8 mouse cellular contexts compared by ENCODE assay signal in the genomic region with DNA sequence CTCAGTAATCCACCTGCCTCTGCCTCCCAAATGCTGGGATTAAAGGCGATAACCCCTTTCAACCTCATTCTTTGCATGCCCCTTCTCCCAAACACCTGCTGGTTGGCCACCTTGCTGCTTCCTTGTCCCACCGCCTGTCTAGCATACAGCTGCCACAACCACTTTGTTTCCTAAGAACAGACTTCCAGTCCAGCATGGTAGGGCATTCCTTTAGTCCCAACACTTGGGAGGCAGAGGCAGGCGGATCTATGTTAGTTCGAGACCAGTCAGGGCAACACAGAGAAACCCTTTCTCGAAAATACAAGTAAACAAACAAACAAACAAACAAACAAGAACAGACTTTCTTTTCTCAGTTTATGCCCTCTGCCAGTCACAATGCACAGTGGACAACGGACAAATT. TPM values are rescaled to one million over a fixed set of nuclear protein-coding genes. Genes with fewer than 3 reads are reported as not detected.
DNase-seq lines count a peak whose midpoint lies in the region; ATAC-seq and TF ChIP-seq lines count a peak whose summit lies in the region.

No protein-coding gene starts in this region.

- H3K9ac ChIP-seq in embryonic facial prominence, embryonic 11.5 days (replicated peaks; ENCODE audit: low read length): peak overlapping the region; percentile 37; the same call in 1 of the 2 replicates
- peak overlapping the region; percentile 38 for H3K9ac ChIP-seq in hindbrain, embryonic 15.5 days
- no peak overlapping the region for H3K9ac ChIP-seq in midbrain, postnatal 0 days (replicated peaks; ENCODE audit: low read length, poor library complexity, severe bottlenecking)

- peak overlapping the region; percentile 95; the same call in 1 of the 2 replicates for H3K27ac ChIP-seq in layer of hippocampus, adult 2 months
- H3K27ac ChIP-seq in embryonic facial prominence, embryonic 11.5 days (replicated peaks; ENCODE audit: low read depth, low read length): no peak overlapping the region
- H3K27ac ChIP-seq in hindbrain, embryonic 15.5 days (replicated peaks): no peak overlapping the region
- H3K27ac ChIP-seq in midbrain, postnatal 0 days (ENCODE audit: low read depth, low read length): no peak overlapping the region

- TF ChIP-seq CTCF in layer of hippocampus, adult 2 months (conservative IDR thresholded peaks at IDR 0.05): no peak
- no peak for TF ChIP-seq CTCF in midbrain, postnatal 0 days (IDR thresholded peaks at IDR 0.05)

- ATAC-seq in embryonic facial prominence, embryonic 11.5 days (replicated peaks; ENCODE audit: insufficient number of reproducible peaks, low FRiP score, low TSS enrichment, low read depth): no peak; the same call in 1 of the 2 replicates
- ATAC-seq in hindbrain, embryonic 15.5 days (ENCODE audit: low FRiP score, low read depth): no peak
- no peak for ATAC-seq in midbrain, postnatal 0 days (ENCODE audit: low FRiP score)
- ATAC-seq in megakaryocyte-erythroid progenitor cell, adult 5-6 weeks (replicated peaks; ENCODE audit: low FRiP score, low TSS enrichment, poor library complexity, severe bottlenecking): no peak

- H3K27me3 ChIP-seq in embryonic facial prominence, embryonic 11.5 days (ENCODE audit: control insufficient read depth, insufficient read depth, low read length): no peaks in the 10 kb centered on the region
- 0 out of 2 replicates have a peak, but pooled peaks cover 10% of the 10 kb centered on the region for H3K27me3 ChIP-seq in hindbrain, embryonic 15.5 days
- no peaks in the 10 kb centered on the region; the same call in 1 of the 2 replicates for H3K27me3 ChIP-seq in midbrain, postnatal 0 days (ENCODE audit: insufficient read depth, low read length)

- DNase-seq in layer of hippocampus, adult 2 months (ENCODE audit: low spot score in 2 of 2): no peak
- no peak for DNase-seq in layer of hippocampus, adult 18-20 months (ENCODE audit: low spot score in 2 of 2)
- DNase-seq in embryonic facial prominence, embryonic 11.5 days (ENCODE audit: low spot score): no peak
- no peak for DNase-seq in midbrain, postnatal 0 days (ENCODE audit: low spot score)
- no peak for DNase-seq in adipocyte (ENCODE audit: low spot score)
- DNase-seq in lung, postnatal 36 days: no peak

- H3K4me3 ChIP-seq in layer of hippocampus, adult 2 months: peak overlapping the region; percentile 97
- H3K4me3 ChIP-seq in embryonic facial prominence, embryonic 11.5 days (ENCODE audit: low read depth, low read length): peak overlapping the region; percentile 84
- H3K4me3 ChIP-seq in hindbrain, embryonic 15.5 days: peak overlapping the region; percentile 83
- H3K4me3 ChIP-seq in midbrain, postnatal 0 days (ENCODE audit: low read depth, low read length): peak overlapping the region; percentile 94

- H3K4me2 ChIP-seq in embryonic facial prominence, embryonic 11.5 days (ENCODE audit: low read depth, low read length): peak overlapping the region; percentile 39
- H3K4me2 ChIP-seq in hindbrain, embryonic 15.5 days: peak overlapping the region; percentile 94
- peak overlapping the region; percentile 96 for H3K4me2 ChIP-seq in midbrain, postnatal 0 days (ENCODE audit: low read depth, low read length, poor library complexity, severe bottlenecking)

- no peaks in the 10 kb centered on the region for H3K9me3 ChIP-seq in embryonic facial prominence, embryonic 11.5 days (replicated peaks; ENCODE audit: control insufficient read depth, low read length)
- no peaks in the 10 kb centered on the region for H3K9me3 ChIP-seq in hindbrain, embryonic 15.5 days
- no peaks in the 10 kb centered on the region for H3K9me3 ChIP-seq in midbrain, postnatal 0 days (ENCODE audit: low read length)

- H3K4me1 ChIP-seq in embryonic facial prominence, embryonic 11.5 days (ENCODE audit: control insufficient read depth, insufficient read depth, low read length): peaks cover 5% of the 10 kb centered on the region; the same call in 1 of the 2 replicates
- peaks cover 37% of the 10 kb centered on the region for H3K4me1 ChIP-seq in hindbrain, embryonic 15.5 days (replicated peaks)
- H3K4me1 ChIP-seq in midbrain, postnatal 0 days (ENCODE audit: insufficient read depth, low read length): peaks cover 14% of the 10 kb centered on the region

- H3K36me3 ChIP-seq in embryonic facial prominence, embryonic 11.5 days (replicated peaks; ENCODE audit: control insufficient read depth, insufficient read depth, low read depth, low read length): no peaks in the 10 kb centered on the region; the same call in 1 of the 2 replicates
- no peaks in the 10 kb centered on the region for H3K36me3 ChIP-seq in hindbrain, embryonic 15.5 days
- H3K36me3 ChIP-seq in midbrain, postnatal 0 days (ENCODE audit: insufficient read depth, low read length): no peaks in the 10 kb centered on the region

- 38% methylated on average over 6 of the region's 6 CpGs for WGBS in embryonic facial prominence, embryonic 11.5 days
- WGBS in hindbrain, embryonic 15.5 days: 43% methylated on average over 6 of the region's 6 CpGs
- 45% methylated on average over 6 of the region's 6 CpGs for WGBS in midbrain, postnatal 0 days

RNA-seq across cellular contexts. Expression of a gene that starts 0.6 kb away (rescaled TPM):
- total RNA-seq in layer of hippocampus, adult 2 months (2021): 10 to 100 TPM; 43.5 to 47.1 TPM
- total RNA-seq in layer of hippocampus, adult 18-20 months (2021): 10 to 100 TPM; 45.4 to 47.4 TPM
- 27.8 and 31.0 TPM in 2 replicates for polyA plus RNA-seq in embryonic facial prominence, embryonic 11.5 days (2014; fragmentation: Nextera tagmentation; extraction: Ambion mirVana)
- polyA plus RNA-seq in hindbrain, embryonic 15.5 days (2015; fragmentation: Nextera tagmentation; extraction: Ambion mirVana): 24.0 and 24.3 TPM in 2 replicates
- 34.9 and 37.5 TPM in 2 replicates for total RNA-seq in midbrain, postnatal 0 days (2014; rRNA removed)
- 14.5 and 17.6 TPM in 2 replicates for polyA plus RNA-seq in midbrain, postnatal 0 days (2015; fragmentation: Nextera tagmentation; extraction: Ambion mirVana)
- total RNA-seq in megakaryocyte-erythroid progenitor cell, adult 5-6 weeks (2014; fragmentation: Nextera tagmentation): 30.8 and 41.9 TPM in 2 replicates
- total RNA-seq in megakaryocyte-erythroid progenitor cell, adult 5-6 weeks (2017): 10.0 and 16.2 TPM in 2 replicates

RNA-seq across cellular contexts. Expression of a gene that starts 11.8 kb away (rescaled TPM):
- under 1 TPM; 0.69 to 0.90 TPM for total RNA-seq in layer of hippocampus, adult 2 months (2021)
- total RNA-seq in layer of hippocampus, adult 18-20 months (2021): 1 to 10 TPM; 1.2 to 1.6 TPM
- 0.11 and 0.15 TPM in 2 replicates for polyA plus RNA-seq in embryonic facial prominence, embryonic 11.5 days (2014; fragmentation: Nextera tagmentation; extraction: Ambion mirVana)
- polyA plus RNA-seq in hindbrain, embryonic 15.5 days (2015; fragmentation: Nextera tagmentation; extraction: Ambion mirVana): 0.09 and 0.22 TPM in 2 replicates
- total RNA-seq in midbrain, postnatal 0 days (2014; rRNA removed): 0.09 and 0.22 TPM in 2 replicates
- polyA plus RNA-seq in midbrain, postnatal 0 days (2015; fragmentation: Nextera tagmentation; extraction: Ambion mirVana): 0.14 TPM in 1 of 2 replicates, not detected in the other
- total RNA-seq in megakaryocyte-erythroid progenitor cell, adult 5-6 weeks (2014; fragmentation: Nextera tagmentation): 0.22 TPM in 1 of 2 replicates, not detected in the other
- 0.23 TPM in 1 of 2 replicates, not detected in the other for total RNA-seq in megakaryocyte-erythroid progenitor cell, adult 5-6 weeks (2017)

RNA-seq across cellular contexts. Expression of a gene that starts 26.2 kb away (rescaled TPM):
- 100 to 1,000 TPM; 256 to 259 TPM for total RNA-seq in layer of hippocampus, adult 2 months (2021)
- 100 to 1,000 TPM; 253 to 278 TPM for total RNA-seq in layer of hippocampus, adult 18-20 months (2021)
- polyA plus RNA-seq in embryonic facial prominence, embryonic 11.5 days (2014; fragmentation: Nextera tagmentation; extraction: Ambion mirVana): 397 and 412 TPM in 2 replicates
- 430 and 504 TPM in 2 replicates for polyA plus RNA-seq in hindbrain, embryonic 15.5 days (2015; fragmentation: Nextera tagmentation; extraction: Ambion mirVana)
- total RNA-seq in midbrain, postnatal 0 days (2014; rRNA removed): 82.6 and 90.9 TPM in 2 replicates
- polyA plus RNA-seq in midbrain, postnatal 0 days (2015; fragmentation: Nextera tagmentation; extraction: Ambion mirVana): 533 and 539 TPM in 2 replicates
- total RNA-seq in megakaryocyte-erythroid progenitor cell, adult 5-6 weeks (2014; fragmentation: Nextera tagmentation): 469 and 530 TPM in 2 replicates
- total RNA-seq in megakaryocyte-erythroid progenitor cell, adult 5-6 weeks (2017): 315 and 364 TPM in 2 replicates

Comparison
In these comparisons a context has a peak if more than half of its experiments do, and no peak if none do; other contexts are left out.
1. H3K4me2 ChIP-seq: peak in every context shown above with its lines; median percentile 96 in midbrain, postnatal 0 days; 94 in hindbrain, embryonic 15.5 days; 39 in embryonic facial prominence, embryonic 11.5 days.